Mouse (Mus musculus): ENCODE measurements around the gene Arhgap33.

DNA sequence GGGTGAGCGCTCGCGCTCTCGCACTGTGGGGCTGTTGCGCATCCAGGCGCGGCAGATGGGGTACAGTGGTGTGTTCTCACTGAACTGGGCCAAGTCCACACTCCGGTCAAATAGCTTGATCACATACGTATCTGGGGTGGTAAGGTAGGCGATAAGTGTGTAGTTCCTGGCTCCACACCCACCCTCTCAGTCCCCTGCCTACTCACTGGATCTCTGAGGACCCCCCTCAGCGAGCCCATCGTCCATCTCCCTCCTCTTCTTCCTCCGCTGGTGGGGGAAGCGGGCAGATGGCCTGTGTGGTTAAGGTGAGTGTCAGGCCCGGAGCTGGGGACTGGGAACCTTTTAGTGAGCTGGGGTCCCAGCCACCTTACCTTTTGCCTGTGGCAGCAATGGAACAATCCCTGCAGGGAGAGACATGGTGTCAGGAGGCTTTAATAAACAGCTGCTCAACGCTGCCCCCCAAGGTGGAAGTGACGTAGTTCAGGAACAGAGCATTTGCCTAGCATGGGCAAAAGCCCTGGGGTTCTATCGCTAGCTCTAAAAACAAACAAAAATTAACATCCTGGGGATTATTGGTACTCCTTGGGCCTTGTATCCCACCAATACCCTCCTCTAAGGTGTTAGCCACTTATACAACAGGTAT, 22.2 kb upstream of the Arhgap33 start:
- peak; percentile 59 for TF ChIP-seq CTCF (IDR thresholded peaks at IDR 0.05; ENCODE audit: low read depth)
- no peak for TF ChIP-seq EP300 (IDR thresholded peaks at IDR 0.05; ENCODE audit: low read depth)

Measured in liver, embryonic 14.5 days (tissue).